Mouse (Mus musculus) midbrain, postnatal 0 days (tissue): ENCODE data around the gene Ptpre. TPM values are rescaled to one million over a fixed set of nuclear protein-coding genes. Genes with fewer than 3 reads are reported as not detected.

Source experiments
- ATAC-seq: fragments of 200-750 bp; cut with Nextera tagmentation; 2 replicates; pipeline ENCODE4 v1.8.0; 2017; ENCODE audit warnings: moderate number of reproducible peaks, mild to moderate bottlenecking, moderate TSS enrichment, moderate library complexity; ENCODE audit not compliant: low FRiP score
- DNase-seq: peaks from one replicate; pipeline ENCODE4 v3.0.0-alpha.2; 2015; ENCODE audit warnings: low spot score
- H3K27ac ChIP-seq: fragments of 300-500 bp; sonication (generic); 2 replicates; pipeline ENCODE4 v1.5.1; 2014; ENCODE audit warnings: low read depth, mild to moderate bottlenecking, low read length, mixed read lengths
- H3K27me3 ChIP-seq: fragments of 300-500 bp; sonication (generic); 2 replicates; pipeline ENCODE4 v1.6.1; 2014; ENCODE audit warnings: low read length, control low read depth, mixed read lengths; ENCODE audit not compliant: insufficient read depth
- H3K36me3 ChIP-seq: fragments of 300-500 bp; sonication (generic); 2 replicates; pipeline ENCODE4 v1.6.1; 2014; ENCODE audit warnings: low read length, control low read depth, mixed read lengths; ENCODE audit not compliant: insufficient read depth
- H3K4me1 ChIP-seq: fragments of 300-500 bp; sonication (generic); 2 replicates; pipeline ENCODE4 v1.6.1; 2014; ENCODE audit warnings: mild to moderate bottlenecking, control low read depth, antibody characterized with exemption, low read length, mixed read lengths; ENCODE audit not compliant: insufficient read depth
- H3K4me2 ChIP-seq: fragments of 300-500 bp; sonication (generic); 2 replicates; pipeline ENCODE4 v1.6.1; 2014; ENCODE audit warnings: low read depth, mild to moderate bottlenecking, low read length, mixed read lengths; ENCODE audit not compliant: poor library complexity, severe bottlenecking
- H3K4me3 ChIP-seq: fragments of 300-500 bp; sonication (generic); 2 replicates; pipeline ENCODE4 v1.5.1; 2014; ENCODE audit warnings: low read depth, mild to moderate bottlenecking, low read length, moderate library complexity
- H3K9ac ChIP-seq: fragments of 300-500 bp; sonication (generic); replicated peaks from 2 replicates; pipeline ENCODE4 v1.6.1; 2014; ENCODE audit warnings: mild to moderate bottlenecking, low read length, moderate library complexity, mixed read lengths; ENCODE audit not compliant: poor library complexity, severe bottlenecking
- H3K9me3 ChIP-seq: fragments of 300-500 bp; sonication (generic); 2 replicates; pipeline ENCODE4 v1.6.1; 2016; ENCODE audit warnings: low read length, control low read depth
- CTCF ChIP-seq: IDR thresholded peaks from 2 replicates; pipeline ENCODE4 v1.5.1; 2016; ENCODE audit warnings: antibody characterized with exemption, mild to moderate bottlenecking
- WGBS: fragments of 180-500 bp; shearing (Covaris S2); extraction: QIAGEN DNeasy Blood & Tissue Kit; methylation state at CpG from one replicate; pipeline ENCODE4 v1.1.7; 2014; 5-methylcytosine and 5-hydroxymethylcytosine counted together
- polyA plus RNA-seq: library from polyadenylated mRNA; unstranded; fragments of >200 nt; fragmentation: Nextera tagmentation; extraction: Ambion mirVana; gene quantifications from 2 replicates; pipeline ENCODE4 v1.2.1, GENCODE M21; 2015
- total RNA-seq: library from RNA; depleted of rRNA; stranded (reverse); fragments of >200 nt; gene quantifications from 2 replicates; pipeline ENCODE4 v1.2.3, GENCODE M21; 2014

Ptpre gene
- total and polyA plus RNA-seq, 2 experiments from 2014 or later, result 9.2 to 14.6 TPM

- Histone ChIP-seq H3K27ac (no peak overlapping the region), H3K4me1 (peaks cover 9% of the 10 kb centered on the region; the same call in 1 of the 2 replicates), H3K9ac (no peak overlapping the region), H3K4me2 (no peak overlapping the region), H3K27me3 (no peaks in the 10 kb centered on the region), H3K4me3 (no peak overlapping the region), H3K36me3 (no peaks in the 10 kb centered on the region), H3K9me3 (no peaks in the 10 kb centered on the region)
- DNase-seq, result no peak
- 61% methylated on average over 5 of the region's 5 CpGs for WGBS
- no peak for ATAC-seq
- TF ChIP-seq CTCF, result peak; percentile 24; the same call in 1 of the 2 replicates
Measured at GRCm38 (mm10) chr7:135595640-135596174, 58.4 kb downstream of the Ptpre start.

GRCm38 (mm10) chr7:135597006-135597405 is 59.7 kb downstream of the Ptpre start:
- H3K36me3 ChIP-seq, result no peaks in the 10 kb centered on the region
- no peaks in the 10 kb centered on the region for H3K27me3 ChIP-seq
- peak overlapping the region; percentile 18; the same call in 1 of the 2 replicates for H3K27ac ChIP-seq
- H3K9ac ChIP-seq, result no peak overlapping the region
- no peak overlapping the region for H3K4me2 ChIP-seq
- TF ChIP-seq CTCF, result no peak
- H3K4me3 ChIP-seq, result no peak overlapping the region
- peak; percentile 45 for DNase-seq
- H3K9me3 ChIP-seq, result no peaks in the 10 kb centered on the region
- 48% methylated on average over 9 of the region's 9 CpGs for WGBS
- H3K4me1 ChIP-seq, result peaks cover 9% of the 10 kb centered on the region; the same call in 1 of the 2 replicates
- ATAC-seq, result no peak

GRCm38 (mm10) chr7:135597604-135598289 is 60.5 kb downstream of the Ptpre start:
- H3K4me3 ChIP-seq, result no peak overlapping the region

GRCm38 (mm10) chr7:135598303-135598855 is 61.1 kb downstream of the Ptpre start:
- no peak overlapping the region for H3K4me3 ChIP-seq
- WGBS, result 75% methylated on average over 7 of the region's 7 CpGs
- no peak for ATAC-seq
- H3K27ac ChIP-seq, result no peak overlapping the region
- no peaks in the 10 kb centered on the region for H3K36me3 ChIP-seq
- DNase-seq, result no peak
- no peak overlapping the region for H3K9ac ChIP-seq
- no peaks in the 10 kb centered on the region for H3K27me3 ChIP-seq
- H3K4me2 ChIP-seq, result no peak overlapping the region
- TF ChIP-seq CTCF, result no peak
- H3K9me3 ChIP-seq, result no peaks in the 10 kb centered on the region
- H3K4me1 ChIP-seq, result peaks cover 9% of the 10 kb centered on the region; the same call in 1 of the 2 replicates

More at GRCm38 (mm10) chr7:135597604-135598289, 60.5 kb downstream of the Ptpre start:
- Histone ChIP-seq H3K27me3 (no peaks in the 10 kb centered on the region), H3K4me1 (peaks cover 9% of the 10 kb centered on the region; the same call in 1 of the 2 replicates), H3K9ac (no peak overlapping the region), H3K9me3 (no peaks in the 10 kb centered on the region), H3K36me3 (no peaks in the 10 kb centered on the region), H3K4me2 (no peak overlapping the region), H3K27ac (no peak overlapping the region)
- DNase-seq (no peak), ATAC-seq (no peak)
- 66% methylated on average over 12 of the region's 12 CpGs for WGBS
- TF ChIP-seq CTCF, result no peak

GRCm38 (mm10) chr7:135600076-135600475 is 62.8 kb downstream of the Ptpre start:
- no peaks in the 10 kb centered on the region for H3K27me3 ChIP-seq
- H3K36me3 ChIP-seq, result no peaks in the 10 kb centered on the region
- H3K27ac ChIP-seq, result no peak overlapping the region
- H3K4me1 ChIP-seq, result peaks cover 9% of the 10 kb centered on the region; the same call in 1 of the 2 replicates
- H3K9me3 ChIP-seq, result no peaks in the 10 kb centered on the region
- no peak overlapping the region for H3K9ac ChIP-seq
- whole genome bisulfite sequencing, result 80% methylated on average over 3 of the region's 3 CpGs
- no peak for ATAC-seq
- no peak overlapping the region for H3K4me3 ChIP-seq
- no peak for DNase-seq
- H3K4me2 ChIP-seq, result no peak overlapping the region
- no peak for TF ChIP-seq CTCF

- H3K4me1 ChIP-seq, result peaks cover 2% of the 10 kb centered on the region; the same call in 1 of the 2 replicates
- TF ChIP-seq CTCF, result no peak
- WGBS, result 82% methylated on average over 8 of the region's 8 CpGs
Measured at GRCm38 (mm10) chr7:135601607-135602006, 64.3 kb downstream of the Ptpre start.

More at GRCm38 (mm10) chr7:135601607-135602006, 64.3 kb downstream of the Ptpre start:
- DNase-seq, result no peak
- Histone ChIP-seq H3K4me2 (no peak overlapping the region), H3K9me3 (no peaks in the 10 kb centered on the region), H3K4me3 (no peak overlapping the region), H3K9ac (no peak overlapping the region), H3K27ac (no peak overlapping the region), H3K36me3 (no peaks in the 10 kb centered on the region), H3K27me3 (no peaks in the 10 kb centered on the region)
- ATAC-seq, result no peak
